Comparison of ENCODE assay signal across 24 mouse cellular contexts in the genomic region with DNA sequence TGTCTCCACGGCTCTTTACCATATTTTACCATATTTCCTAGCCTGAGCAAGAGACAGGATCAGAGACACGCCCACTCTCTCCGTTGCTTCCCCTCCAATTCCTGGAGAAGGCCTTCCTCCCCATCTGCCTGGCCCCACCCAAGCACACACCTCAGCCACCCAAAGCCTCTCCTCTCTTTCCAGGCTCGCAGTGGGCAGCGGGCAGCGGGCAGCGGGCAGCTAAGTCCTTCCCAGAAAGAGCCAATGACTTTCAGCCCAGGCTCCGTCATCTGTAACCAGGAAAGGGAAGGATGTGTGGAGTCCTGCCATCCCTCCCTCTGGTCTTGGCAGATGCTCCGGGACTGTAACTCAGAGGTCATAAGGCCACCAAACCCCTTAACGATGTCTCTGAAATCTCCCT. TPM values are rescaled to one million over a fixed set of nuclear protein-coding genes. Genes with fewer than 3 reads are reported as not detected.
DNase-seq lines count a peak whose midpoint lies in the region; ATAC-seq and TF ChIP-seq lines count a peak whose summit lies in the region.
"Had no signal": no experiment of that assay in that cellular context is flagged by ENCODE, and none has a peak within 500 bp of the region (broad histone marks: within the 10 kb centered on the region; RNA-seq: fewer than 3 reads in every experiment).

No protein-coding gene starts in this region.

- ATAC-seq in cerebellum, adult (ENCODE audit: insufficient number of reproducible peaks, low FRiP score, low TSS enrichment) = no peak
- no peak for ATAC-seq in liver, embryonic 11.5 days (replicated peaks; ENCODE audit: low FRiP score)
- ATAC-seq in liver, postnatal 0 days = no peak
- ATAC-seq: CD4-positive, CD25-positive, alpha-beta regulatory T cell, adult 4 months had no signal

- H3K27me3 ChIP-seq in liver, embryonic 11.5 days (replicated peaks; ENCODE audit: control insufficient read depth, insufficient read depth, low read length) = peaks cover 16% of the 10 kb centered on the region
- H3K27me3 ChIP-seq in liver, postnatal 0 days (ENCODE audit: insufficient read depth, low read length) = no peaks in the 10 kb centered on the region
- H3K27me3 ChIP-seq: embryonic facial prominence, embryonic 12.5 days; heart, embryonic 15.5 days; limb, embryonic 12.5 days; midbrain, embryonic 13.5 days; neural tube, embryonic 13.5 days had no signal

- peaks cover 45% of the 10 kb centered on the region for H3K4me1 ChIP-seq in liver, embryonic 11.5 days (replicated peaks; ENCODE audit: control insufficient read depth, insufficient read depth, low read length)
- peaks cover 50% of the 10 kb centered on the region for H3K4me1 ChIP-seq in liver, postnatal 0 days (ENCODE audit: insufficient read depth)

- H3K4me3 ChIP-seq in liver, embryonic 11.5 days (ENCODE audit: low read depth, low read length) = no peak overlapping the region
- no peak overlapping the region for H3K4me3 ChIP-seq in liver, postnatal 0 days (ENCODE audit: low read depth, low read length)
- H3K4me3 ChIP-seq: embryonic facial prominence, embryonic 12.5 days; heart, embryonic 15.5 days; layer of hippocampus, adult 2 months; limb, embryonic 12.5 days; megakaryocyte, embryonic 14.5 days; midbrain, embryonic 13.5 days; neural tube, embryonic 13.5 days had no signal

- WGBS in liver, embryonic 11.5 days = 73% methylated on average over 10 of the region's 10 CpGs
- WGBS in liver, postnatal 0 days (ENCODE audit: insufficient replicate concordance) = 83% methylated on average over 10 of the region's 10 CpGs

- TF ChIP-seq EP300 in liver, postnatal 0 days (IDR thresholded peaks at IDR 0.05; ENCODE audit: low read depth) = no peak

- H3K9ac ChIP-seq in liver, embryonic 11.5 days (ENCODE audit: low read depth, low read length) = no peak overlapping the region
- H3K9ac ChIP-seq in liver, postnatal 0 days (replicated peaks) = no peak overlapping the region
- H3K9ac ChIP-seq: embryonic facial prominence, embryonic 12.5 days; forebrain, postnatal 0 days; heart, embryonic 15.5 days; limb, embryonic 12.5 days; lung, embryonic 14.5 days; midbrain, embryonic 13.5 days; neural tube, embryonic 13.5 days had no signal

- H3K4me2 ChIP-seq in liver, embryonic 11.5 days = no peak overlapping the region
- peak overlapping the region; percentile 61 for H3K4me2 ChIP-seq in liver, postnatal 0 days (ENCODE audit: low read depth, low read length)
- H3K4me2 ChIP-seq: embryonic facial prominence, embryonic 12.5 days; heart, embryonic 15.5 days; limb, embryonic 12.5 days; lung, embryonic 14.5 days; midbrain, embryonic 13.5 days; neural tube, embryonic 13.5 days had no signal

- H3K36me3 ChIP-seq in liver, embryonic 11.5 days (ENCODE audit: control insufficient read depth, insufficient read depth, low read length) = no peaks in the 10 kb centered on the region
- H3K36me3 ChIP-seq in liver, postnatal 0 days (replicated peaks; ENCODE audit: insufficient read depth, low read length) = no peaks in the 10 kb centered on the region
- H3K36me3 ChIP-seq: embryonic facial prominence, embryonic 12.5 days; heart, embryonic 15.5 days; limb, embryonic 12.5 days; midbrain, embryonic 13.5 days; neural tube, embryonic 13.5 days had no signal

- no peak overlapping the region for H3K27ac ChIP-seq in liver, embryonic 11.5 days (ENCODE audit: low read depth, low read length)
- no peak overlapping the region for H3K27ac ChIP-seq in liver, postnatal 0 days (ENCODE audit: low read depth)
- H3K27ac ChIP-seq: embryonic facial prominence, embryonic 12.5 days; heart, embryonic 15.5 days; layer of hippocampus, adult 2 months; limb, embryonic 12.5 days; midbrain, embryonic 13.5 days; neural tube, embryonic 13.5 days had no signal

- no peaks in the 10 kb centered on the region for H3K9me3 ChIP-seq in liver, embryonic 11.5 days (ENCODE audit: control insufficient read depth, low read length)
- H3K9me3 ChIP-seq in liver, postnatal 0 days (ENCODE audit: low read length) = no peaks in the 10 kb centered on the region
- H3K9me3 ChIP-seq: embryonic facial prominence, embryonic 12.5 days; heart, embryonic 15.5 days; midbrain, embryonic 13.5 days; neural tube, embryonic 13.5 days had no signal

- DNase-seq in cerebellum, adult 9-11 months = peak; percentile 48
- peak; percentile 65 for DNase-seq in liver
- no peak for DNase-seq in liver, embryonic 11.5 days (ENCODE audit: low spot score)
- peak; percentile 33 to 40 for DNase-seq in cerebellum, postnatal 25 days
- no peak for DNase-seq in liver, postnatal 0 days
- no peak for DNase-seq in adrenal gland, adult (ENCODE audit: inconsistent age in 2 of 2, low spot score in 1 of 2)
- DNase-seq: adrenal gland, adult 8-10 months; gastrocnemius, postnatal 36 days; heart, postnatal 36 days; kidney, adult 9 months; kidney, postnatal 25 days; lung, embryonic 14.5 days; lung, postnatal 36 days; right cerebral cortex, postnatal 25 days had no signal

- TF ChIP-seq CTCF in liver, postnatal 0 days (IDR thresholded peaks at IDR 0.05; ENCODE audit: low read depth) = no peak

RNA-seq across cellular contexts. Expression of gene Mxi1, which starts 50.1 kb away (rescaled TPM):
- polyA plus RNA-seq in liver, embryonic 11.5 days (2014; fragmentation: Nextera tagmentation; extraction: Ambion mirVana) = 34.3 and 42.6 TPM in 2 replicates
- 24.4 and 24.5 TPM in 2 replicates for polyA plus RNA-seq in liver, postnatal 0 days (2015; fragmentation: Nextera tagmentation; extraction: Ambion mirVana)

Comparison
In these comparisons a context has a peak if more than half of its experiments do, and no peak if none do; other contexts are left out.
1. DNase-seq: peak in cerebellum, adult 9-11 months (single experiment), liver (single experiment) and cerebellum, postnatal 25 days (2 of 2); none in liver, embryonic 11.5 days (single experiment), liver, postnatal 0 days (single experiment) and adrenal gland, adult (0 of 2).